Mouse (Mus musculus) hematopoietic stem cell, adult 5-6 weeks (primary cell): Measurements from ENCODE around the gene Gpd1. TPM values are rescaled to one million over a fixed set of nuclear protein-coding genes. Genes with fewer than 3 reads are reported as not detected.
A peak's percentile ranks its signal among the peaks of the same experiment; 100 is the strongest.
"Not testable (repeated sequence)": the region's sequence is repeated elsewhere in the genome, so short reads cannot be mapped to it uniquely, and the experiment has no call there.

Source experiments
- ATAC-seq, 2 experiments: fragments of 125-278 bp in 1 of 2; replicated peaks in 1 of 2; 2 replicates each; pipeline ENCODE4 v1.8.0; 2016 to 2017; ENCODE audit warnings: inconsistent platforms in 2 of 2, mild to moderate bottlenecking in 2 of 2, moderate number of reproducible peaks in 2 of 2, low read depth in 1 of 2, moderate TSS enrichment in 1 of 2; ENCODE audit not compliant: low FRiP score in 2 of 2, poor library complexity in 2 of 2, severe bottlenecking in 2 of 2, insufficient read depth in 1 of 2, low TSS enrichment in 1 of 2
- total RNA-seq: library from RNA; stranded (forward); fragments of 172-1452, 232-1000 nt; gene quantifications from 2 replicates; pipeline ENCODE4 v1.2.3, GENCODE M21; 2017

Gpd1 gene
- total RNA-seq, 1 experiment from 2014 or later: 0.74 TPM

- no peak for ATAC-seq
Observed at GRCm38 (mm10) chr15:99698533-99699085, 18.7 kb upstream of the Gpd1 start.

- no peak for ATAC-seq
Observed at GRCm38 (mm10) chr15:99699715-99700114, 17.6 kb upstream of the Gpd1 start.

GRCm38 (mm10) chr15:99700219-99701106 is 16.9 kb upstream of the Gpd1 start:
- ATAC-seq: no peak

GRCm38 (mm10) chr15:99701640-99701998 is 15.7 kb upstream of the Gpd1 start:
- not testable (repeated sequence) for ATAC-seq

GRCm38 (mm10) chr15:99701999-99702900 is 15.1 kb upstream of the Gpd1 start, which contains the start of gene Smarcd1:
Gene Smarcd1 (plus strand): TSS chr15:99702129.
- peak; percentile 88 to 92 for ATAC-seq

- ATAC-seq: no peak
Observed at GRCm38 (mm10) chr15:99703104-99703503, 14.2 kb upstream of the Gpd1 start.

- ATAC-seq: no peak
Observed at GRCm38 (mm10) chr15:99703676-99704040, 13.7 kb upstream of the Gpd1 start.

GRCm38 (mm10) chr15:99704041-99704681 is 13.2 kb upstream of the Gpd1 start:
- ATAC-seq: no peak

GRCm38 (mm10) chr15:99704881-99705280 is 12.4 kb upstream of the Gpd1 start:
- ATAC-seq: no peak

GRCm38 (mm10) chr15:99705440-99706048 is 11.8 kb upstream of the Gpd1 start, which contains the start of gene Gm17349:
Gene Gm17349 (minus strand): TSS chr15:99705490.
- ATAC-seq: peak; percentile 26 to 52; a peak in 2 of 4 replicates

GRCm38 (mm10) chr15:99708176-99708575 is 9.1 kb upstream of the Gpd1 start:
- no peak for ATAC-seq

- no peak for ATAC-seq
Observed at GRCm38 (mm10) chr15:99710221-99711190, 6.8 kb upstream of the Gpd1 start.

GRCm38 (mm10) chr15:99711491-99711890 is 5.8 kb upstream of the Gpd1 start:
- ATAC-seq: no peak

- ATAC-seq: no peak
Observed at GRCm38 (mm10) chr15:99712666-99713559, 4.4 kb upstream of the Gpd1 start.

- no peak for ATAC-seq
Observed at GRCm38 (mm10) chr15:99713569-99713968, 3.7 kb upstream of the Gpd1 start.
